Mouse (Mus musculus): ENCODE data around the gene Olfr983.

Olfr983 gene

GRCm38 (mm10) chr9:40093495-40093894 lies at the start of gene Olfr983:
TSS of gene Olfr983 (minus strand) at chr9:40093595.
- DNase-seq (ENCODE audit: low read depth, low spot score), result no peak

GRCm38 (mm10) chr9:40141544-40141943 lies 48.1 kb upstream of the Olfr983 start:
- no peak for DNase-seq (ENCODE audit: low read depth, low spot score)

GRCm38 (mm10) chr9:40139484-40139883 lies 46.1 kb upstream of the Olfr983 start:
- DNase-seq (ENCODE audit: low read depth, low spot score), result no peak

- DNase-seq (ENCODE audit: low read depth, low spot score), result no peak
These were observed 43.7 kb upstream of the Olfr983 start for GRCm38 (mm10) chr9:40136987-40137688.

GRCm38 (mm10) chr9:40130556-40130955 lies 37.2 kb upstream of the Olfr983 start:
- no peak for DNase-seq (ENCODE audit: low read depth, low spot score)

- no peak for DNase-seq (ENCODE audit: low read depth, low spot score)
These were observed 36.7 kb upstream of the Olfr983 start, which contains the start of gene Olfr985 for GRCm38 (mm10) chr9:40130084-40130483. TSS of gene Olfr985 (minus strand) at chr9:40130184.

- no peak for DNase-seq (ENCODE audit: low read depth, low spot score)
These were observed 23.9 kb upstream of the Olfr983 start for GRCm38 (mm10) chr9:40117287-40117659.

- no peak for DNase-seq (ENCODE audit: low read depth, low spot score)
These were observed 23.4 kb upstream of the Olfr983 start for GRCm38 (mm10) chr9:40116645-40117286.

GRCm38 (mm10) chr9:40114106-40114505 lies 20.7 kb upstream of the Olfr983 start, which contains the start of gene Olfr984:
TSS of gene Olfr984 (minus strand) at chr9:40114206.
- no peak for DNase-seq (ENCODE audit: low read depth, low spot score)

- DNase-seq (ENCODE audit: low read depth, low spot score), result no peak
These were observed 1.4 kb upstream of the Olfr983 start for GRCm38 (mm10) chr9:40094769-40095168.

- no peak for DNase-seq (ENCODE audit: low read depth, low spot score)
These were observed 19.9 kb downstream of the Olfr983 start, which contains the start of gene Olfr982 for GRCm38 (mm10) chr9:40073529-40073928. TSS of gene Olfr982 (plus strand) at chr9:40073829.

- no peak for DNase-seq (ENCODE audit: low read depth, low spot score)
These were observed 43.3 kb downstream of the Olfr983 start for GRCm38 (mm10) chr9:40050138-40050537.

Measured in embryo, embryonic 11.5 days (tissue).